Mouse (Mus musculus) kidney, adult 9 months (tissue): ENCODE measurements around the gene Pcdh8.

Experiments used
- DNase-seq: peaks from one replicate; pipeline ENCODE4 v3.0.0; 2022

Gene Pcdh8

GRCm38 (mm10) chr14:79771094-79771535 is at the start of gene Pcdh8:
TSS of gene Pcdh8 (minus strand) at chr14:79771312.
- DNase-seq, result peak; percentile 78

- DNase-seq, result no peak
These were observed 43.6 kb upstream of the Pcdh8 start for GRCm38 (mm10) chr14:79814709-79815108.

GRCm38 (mm10) chr14:79814084-79814483 is 43.0 kb upstream of the Pcdh8 start:
- no peak for DNase-seq

GRCm38 (mm10) chr14:79793179-79793578 is 22.1 kb upstream of the Pcdh8 start:
- DNase-seq, result no peak

- DNase-seq, result no peak
These were observed 18.4 kb upstream of the Pcdh8 start for GRCm38 (mm10) chr14:79789535-79789934.

GRCm38 (mm10) chr14:79788656-79789204 is 17.6 kb upstream of the Pcdh8 start:
- DNase-seq, result no peak

GRCm38 (mm10) chr14:79787918-79788317 is 16.8 kb upstream of the Pcdh8 start:
- DNase-seq, result no peak

GRCm38 (mm10) chr14:79785400-79785799 is 14.3 kb upstream of the Pcdh8 start:
- no peak for DNase-seq

- no peak for DNase-seq
These were observed 9.8 kb upstream of the Pcdh8 start for GRCm38 (mm10) chr14:79780889-79781288.

GRCm38 (mm10) chr14:79780332-79780731 is 9.2 kb upstream of the Pcdh8 start:
- DNase-seq, result no peak

- DNase-seq, result no peak
These were observed 8.7 kb upstream of the Pcdh8 start for GRCm38 (mm10) chr14:79779841-79780240.

- no peak for DNase-seq
These were observed 2.6 kb upstream of the Pcdh8 start for GRCm38 (mm10) chr14:79773425-79774391.

GRCm38 (mm10) chr14:79771802-79772511 is 845 bp upstream of the Pcdh8 start:
- DNase-seq, result no peak

- no peak for DNase-seq
These were observed 612 bp downstream of the Pcdh8 start for GRCm38 (mm10) chr14:79770306-79771093.

GRCm38 (mm10) chr14:79769618-79770017 is 1.5 kb downstream of the Pcdh8 start:
- peak; percentile 83 for DNase-seq

GRCm38 (mm10) chr14:79768996-79769395 is 2.1 kb downstream of the Pcdh8 start:
- peak; percentile 26 for DNase-seq

- no peak for DNase-seq
These were observed 2.9 kb downstream of the Pcdh8 start for GRCm38 (mm10) chr14:79768076-79768830.

GRCm38 (mm10) chr14:79767601-79768000 is 3.5 kb downstream of the Pcdh8 start:
- no peak for DNase-seq

GRCm38 (mm10) chr14:79765196-79765765 is 5.8 kb downstream of the Pcdh8 start:
- peak; percentile 8 for DNase-seq

GRCm38 (mm10) chr14:79754601-79755222 is 16.4 kb downstream of the Pcdh8 start:
- no peak for DNase-seq

GRCm38 (mm10) chr14:79754157-79754556 is 17.0 kb downstream of the Pcdh8 start:
- no peak for DNase-seq
